ENCODE assay signal across 10 mouse cellular contexts in genomic region chr8:120190107-120190809, GRCm38 (mm10). TPM values are rescaled to one million over a fixed set of nuclear protein-coding genes. Genes with fewer than 3 reads are reported as not detected.
DNase-seq lines count a peak whose midpoint lies in the region; ATAC-seq lines count a peak whose summit lies in the region.
"Had no signal": no experiment of that assay in that cellular context is flagged by ENCODE, and none has a peak within 500 bp of the region (broad histone marks: within the 10 kb centered on the region; RNA-seq: fewer than 3 reads in every experiment).

No protein-coding gene starts in this region.

- H3K4me3 ChIP-seq in heart, embryonic 10.5 days = no peak overlapping the region
- no peak overlapping the region for H3K4me3 ChIP-seq in midbrain, embryonic 10.5 days
- no peak overlapping the region for H3K4me3 ChIP-seq in midbrain, embryonic 11.5 days (ENCODE audit: low read depth, low read length)
- no peak overlapping the region for H3K4me3 ChIP-seq in limb, embryonic 10.5 days
- no peak overlapping the region; the same call in 1 of the 2 replicates for H3K4me3 ChIP-seq in stomach, embryonic 16.5 days (replicated peaks; ENCODE audit: low read length)

- H3K4me2 ChIP-seq in midbrain, embryonic 11.5 days = no peak overlapping the region
- H3K4me2 ChIP-seq in stomach, embryonic 16.5 days (ENCODE audit: low read depth, low read length) = no peak overlapping the region

- no peaks in the 10 kb centered on the region for H3K9me3 ChIP-seq in heart, embryonic 10.5 days
- H3K9me3 ChIP-seq in midbrain, embryonic 10.5 days (replicated peaks) = peaks cover 8% of the 10 kb centered on the region; the same call in 1 of the 2 replicates
- H3K9me3 ChIP-seq in midbrain, embryonic 11.5 days (ENCODE audit: control insufficient read depth, low read length) = no peaks in the 10 kb centered on the region; the same call in 1 of the 2 replicates
- 0 out of 2 replicates have a peak, but pooled peaks cover 2% of the 10 kb centered on the region for H3K9me3 ChIP-seq in limb, embryonic 10.5 days (replicated peaks)
- no peaks in the 10 kb centered on the region for H3K9me3 ChIP-seq in stomach, embryonic 16.5 days (replicated peaks; ENCODE audit: control insufficient read depth, low read length)

- H3K4me1 ChIP-seq in heart, embryonic 10.5 days = peaks cover 49% of the 10 kb centered on the region
- H3K4me1 ChIP-seq in midbrain, embryonic 10.5 days = peaks cover 44% of the 10 kb centered on the region
- H3K4me1 ChIP-seq in midbrain, embryonic 11.5 days (ENCODE audit: control insufficient read depth, insufficient read depth, low read length) = peaks cover 15% of the 10 kb centered on the region
- H3K4me1 ChIP-seq in limb, embryonic 10.5 days = peaks cover 57% of the 10 kb centered on the region
- H3K4me1 ChIP-seq in stomach, embryonic 16.5 days (ENCODE audit: control insufficient read depth, insufficient read depth, low read length) = peaks cover 33% of the 10 kb centered on the region

- ATAC-seq in midbrain, embryonic 11.5 days (ENCODE audit: low FRiP score) = no peak
- 0 out of 2 replicates have a peak, but pooled peaks have one; percentile 2 for ATAC-seq in stomach, embryonic 16.5 days (ENCODE audit: insufficient read depth, low FRiP score)
- no peak for ATAC-seq in erythroblast, adult 5-6 weeks (replicated peaks; ENCODE audit: low FRiP score, poor library complexity, severe bottlenecking)

- no peak for DNase-seq in heart, embryonic 10.5 days (ENCODE audit: low spot score)
- no peak for DNase-seq in heart, postnatal 36 days
- no peak for DNase-seq in midbrain, embryonic 10.5 days (ENCODE audit: low spot score)
- no peak for DNase-seq in midbrain, embryonic 11.5 days (ENCODE audit: low spot score, missing footprints)
- no peak for DNase-seq in limb, embryonic 10.5 days (ENCODE audit: low spot score)
- no peak for DNase-seq in adrenal gland, postnatal 25 days

- H3K9ac ChIP-seq in midbrain, embryonic 11.5 days (ENCODE audit: low read length) = no peak overlapping the region
- no peak overlapping the region for H3K9ac ChIP-seq in stomach, embryonic 16.5 days (ENCODE audit: low read length)

- no peaks in the 10 kb centered on the region for H3K36me3 ChIP-seq in heart, embryonic 10.5 days
- no peaks in the 10 kb centered on the region for H3K36me3 ChIP-seq in midbrain, embryonic 10.5 days
- H3K36me3 ChIP-seq in midbrain, embryonic 11.5 days (ENCODE audit: control insufficient read depth, insufficient read depth, low read length) = no peaks in the 10 kb centered on the region
- H3K36me3 ChIP-seq in limb, embryonic 10.5 days = no peaks in the 10 kb centered on the region
- no peaks in the 10 kb centered on the region for H3K36me3 ChIP-seq in stomach, embryonic 16.5 days (ENCODE audit: control insufficient read depth, insufficient read depth, low read length)

- H3K27ac ChIP-seq in heart, embryonic 10.5 days = peak overlapping the region; percentile 42; the same call in 1 of the 2 replicates
- H3K27ac ChIP-seq in midbrain, embryonic 10.5 days (replicated peaks) = peak overlapping the region; percentile 42; the same call in 1 of the 2 replicates
- no peak overlapping the region for H3K27ac ChIP-seq in midbrain, embryonic 11.5 days (ENCODE audit: low read depth, low read length)
- peak overlapping the region; percentile 87 for H3K27ac ChIP-seq in limb, embryonic 10.5 days
- peak overlapping the region; percentile 94 for H3K27ac ChIP-seq in stomach, embryonic 16.5 days (ENCODE audit: low read length)

- 79% methylated on average over 17 of the region's 17 CpGs for WGBS in heart, embryonic 10.5 days
- 85% methylated on average over 17 of the region's 17 CpGs for WGBS in midbrain, embryonic 10.5 days
- WGBS in midbrain, embryonic 11.5 days = 82% methylated on average over 17 of the region's 17 CpGs
- WGBS in limb, embryonic 10.5 days = 81% methylated on average over 17 of the region's 17 CpGs
- WGBS in stomach, embryonic 16.5 days = 79% methylated on average over 17 of the region's 17 CpGs

- intact Hi-C loops in heart, postnatal 36 days (cut with DNase I) = no loop called here

- peaks cover 11% of the 10 kb centered on the region for H3K27me3 ChIP-seq in heart, embryonic 10.5 days (ENCODE audit: insufficient read depth, poor library complexity, severe bottlenecking)
- H3K27me3 ChIP-seq in midbrain, embryonic 10.5 days (ENCODE audit: low read depth, poor library complexity, severe bottlenecking) = no peaks in the 10 kb centered on the region
- no peaks in the 10 kb centered on the region for H3K27me3 ChIP-seq in midbrain, embryonic 11.5 days (ENCODE audit: control insufficient read depth, insufficient read depth, low read length)
- no peaks in the 10 kb centered on the region for H3K27me3 ChIP-seq in limb, embryonic 10.5 days (ENCODE audit: low read depth, poor library complexity, severe bottlenecking)
- no peaks in the 10 kb centered on the region for H3K27me3 ChIP-seq in stomach, embryonic 16.5 days (ENCODE audit: control insufficient read depth, insufficient read depth, low read length)

RNA-seq across cellular contexts. Expression of gene Fam92b, which starts 13.0 kb away (rescaled TPM):
- 0.16 and 0.31 TPM in 2 replicates for polyA plus RNA-seq in heart, embryonic 10.5 days (2016; fragmentation: Nextera tagmentation; extraction: Ambion mirVana)
- not detected for total RNA-seq in heart, postnatal 36 days (2021)
- 2.6 and 3.3 TPM in 2 replicates for polyA plus RNA-seq in midbrain, embryonic 10.5 days (2016; fragmentation: Nextera tagmentation; extraction: Ambion mirVana)
- polyA plus RNA-seq in midbrain, embryonic 11.5 days (2014; fragmentation: Nextera tagmentation; extraction: Ambion mirVana) = 2.4 and 3.4 TPM in 2 replicates
- polyA plus RNA-seq in limb, embryonic 10.5 days (2016; fragmentation: Nextera tagmentation; extraction: Ambion mirVana) = 0.16 TPM in 1 of 2 replicates, not detected in the other
- 0.57 and 0.72 TPM in 2 replicates for polyA plus RNA-seq in stomach, embryonic 16.5 days (2015; fragmentation: Nextera tagmentation; extraction: Ambion mirVana)
- 1.6 TPM in 1 of 2 replicates, not detected in the other for total RNA-seq in adrenal gland, postnatal 25 days (2021)
- total RNA-seq in erythroblast, adult 5-6 weeks (2015; ENCODE audit: low replicate concordance) = not detected in 2 replicates
- total RNA-seq in erythroblast, adult 5-6 weeks (2017; ENCODE audit: low replicate concordance) = not detected in 2 replicates
- total RNA-seq: megakaryocyte, adult 5-6 weeks had no signal
- polyA plus RNA-seq: heart, postnatal 0 days had no signal

RNA-seq across cellular contexts. Expression of gene Gse1, which starts 38.0 kb away (rescaled TPM):
- 12.2 and 13.7 TPM in 2 replicates for polyA plus RNA-seq in heart, embryonic 10.5 days (2016; fragmentation: Nextera tagmentation; extraction: Ambion mirVana)
- total RNA-seq in heart, postnatal 36 days (2021) = 10 to 100 TPM; 21.2 to 26.6 TPM
- 12.7 and 15.6 TPM in 2 replicates for polyA plus RNA-seq in midbrain, embryonic 10.5 days (2016; fragmentation: Nextera tagmentation; extraction: Ambion mirVana)
- 18.5 and 20.7 TPM in 2 replicates for polyA plus RNA-seq in midbrain, embryonic 11.5 days (2014; fragmentation: Nextera tagmentation; extraction: Ambion mirVana)
- 6.7 and 8.1 TPM in 2 replicates for polyA plus RNA-seq in limb, embryonic 10.5 days (2016; fragmentation: Nextera tagmentation; extraction: Ambion mirVana)
- 6.0 and 6.9 TPM in 2 replicates for polyA plus RNA-seq in stomach, embryonic 16.5 days (2015; fragmentation: Nextera tagmentation; extraction: Ambion mirVana)
- total RNA-seq in adrenal gland, postnatal 25 days (2021) = 40.1 and 48.8 TPM in 2 replicates
- 23.2 and 30.0 TPM in 2 replicates for total RNA-seq in erythroblast, adult 5-6 weeks (2015; ENCODE audit: low replicate concordance)
- total RNA-seq in erythroblast, adult 5-6 weeks (2017; ENCODE audit: low replicate concordance) = 37.8 and 38.3 TPM in 2 replicates
